Mouse (Mus musculus): Measurements from ENCODE around the gene Gm11492. TPM values are rescaled to one million over a fixed set of nuclear protein-coding genes. Genes with fewer than 3 reads are reported as not detected.

Gene Gm11492
- not detected for polyA plus RNA-seq (2017; shearing (Covaris generic))

DNA sequence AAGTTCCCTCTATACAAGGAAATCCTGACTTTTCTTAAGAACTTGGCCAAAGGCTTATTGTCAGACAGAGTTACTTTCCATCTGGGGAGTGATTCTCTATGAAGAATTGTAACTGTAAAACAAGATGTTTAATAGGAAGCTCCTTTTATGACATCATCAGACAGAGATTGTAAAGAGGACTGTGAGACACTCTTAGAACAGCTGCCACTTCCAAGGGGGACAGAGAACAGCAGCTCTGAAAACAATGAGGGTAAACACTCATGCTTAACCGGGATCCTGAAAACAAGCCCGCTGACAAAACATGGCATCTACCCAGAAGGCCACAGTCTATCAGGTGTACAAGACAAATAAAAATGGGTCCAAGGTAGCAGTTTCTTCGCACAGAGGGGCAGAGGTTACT is at the start of gene Gm11492:
TSS of gene Gm11492 (plus strand) at position 153 of the 400 bp plus-strand sequence.

DNA sequence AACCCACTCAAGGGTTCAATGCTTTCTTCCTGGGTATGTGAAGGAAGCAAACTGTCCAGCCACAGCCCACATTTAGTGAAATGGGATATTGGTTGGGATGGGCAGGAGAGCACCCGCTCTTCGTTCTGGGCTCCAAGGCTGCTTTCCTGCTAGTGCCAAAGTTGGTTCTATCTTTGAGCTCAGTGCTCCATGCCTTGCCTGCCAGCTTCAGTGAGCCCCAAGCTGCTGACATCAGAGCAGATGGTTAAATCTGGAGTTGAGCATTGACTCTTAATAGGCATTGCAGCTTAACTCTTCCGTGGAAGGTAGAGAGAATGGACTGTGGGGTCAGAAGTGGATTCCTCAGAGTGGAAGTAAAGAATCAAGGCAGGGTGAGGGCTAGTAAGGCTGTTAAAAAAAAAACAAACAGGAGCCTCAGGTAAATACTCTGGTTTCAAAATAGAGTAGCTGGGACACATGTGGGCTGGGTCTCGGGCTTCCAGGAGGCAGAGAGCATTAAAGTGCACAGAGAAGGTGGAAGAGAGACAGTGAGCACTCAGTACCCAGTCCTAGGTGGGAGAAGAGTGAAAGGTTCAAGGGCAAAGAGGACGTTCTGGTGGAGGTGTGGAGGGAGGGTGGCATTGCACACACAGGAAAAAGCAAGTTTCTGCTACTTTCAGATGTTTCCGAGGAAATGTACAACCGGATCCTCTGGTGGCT is 2.0 kb downstream of the Gm11492 start, which contains the start of gene Sept4:
TSS of gene Sept4 (plus strand) at position 649 of the 699 bp plus-strand sequence.

GRCm38 (mm10) chr11:87591526-87592353 is 25.3 kb downstream of the Gm11492 start, which contains the start of gene Mtmr4:
Mtmr4 (plus strand) TSS chr11:87592162.

GRCm38 (mm10) chr11:87616790-87617474 is 50.5 kb downstream of the Gm11492 start, which contains the start of gene Hsf5:
Hsf5 (plus strand) TSS chr11:87617164.

Other genes with a start within 250 kb of the Gm11492 start
- under 1 TPM; 0.15 to 0.19 TPM for gene Ppm1e, start 207.6 kb upstream of the Gm11492 start, polyA plus RNA-seq (2017; shearing (Covaris generic))
- gene Rad51c, start 161.7 kb upstream of the Gm11492 start, polyA plus RNA-seq (2017; shearing (Covaris generic)) = 1 to 10 TPM; 1.8 to 2.3 TPM
- gene Tex14, start 161.6 kb upstream of the Gm11492 start, polyA plus RNA-seq (2017; shearing (Covaris generic)) = under 1 TPM in 1 of 2 experiments, not detected in 1; 0.75 TPM
- 1 to 10 TPM; 2.2 to 3.5 TPM for gene Sept4, start 2.2 kb downstream of the Gm11492 start, polyA plus RNA-seq (2017; shearing (Covaris generic))
- gene Mtmr4, start 25.5 kb downstream of the Gm11492 start, polyA plus RNA-seq (2017; shearing (Covaris generic)) = 10 to 100 TPM; 16.8 to 21.8 TPM
- under 1 TPM in 1 of 2 experiments, not detected in 1; 0.05 TPM for gene Hsf5, start 50.5 kb downstream of the Gm11492 start, polyA plus RNA-seq (2017; shearing (Covaris generic))
- 10 to 100 TPM; 29.4 to 32.4 TPM for gene Rnf43, start 96.1 kb downstream of the Gm11492 start, polyA plus RNA-seq (2017; shearing (Covaris generic))
- gene Supt4a, start 170.9 kb downstream of the Gm11492 start, polyA plus RNA-seq (2017; shearing (Covaris generic)) = 100 to 1,000 TPM; 432 to 452 TPM
- 1 to 10 TPM; 4.0 to 5.3 TPM for gene Tspoap1, start 193.9 kb downstream of the Gm11492 start, polyA plus RNA-seq (2017; shearing (Covaris generic))
- gene Mpo, start 226.9 kb downstream of the Gm11492 start, polyA plus RNA-seq (2017; shearing (Covaris generic)) = under 1 TPM in 1 of 2 experiments, not detected in 1; 0.39 TPM